Mouse (Mus musculus): ENCODE measurements around the gene Ddx20.

Ddx20 gene

DNA sequence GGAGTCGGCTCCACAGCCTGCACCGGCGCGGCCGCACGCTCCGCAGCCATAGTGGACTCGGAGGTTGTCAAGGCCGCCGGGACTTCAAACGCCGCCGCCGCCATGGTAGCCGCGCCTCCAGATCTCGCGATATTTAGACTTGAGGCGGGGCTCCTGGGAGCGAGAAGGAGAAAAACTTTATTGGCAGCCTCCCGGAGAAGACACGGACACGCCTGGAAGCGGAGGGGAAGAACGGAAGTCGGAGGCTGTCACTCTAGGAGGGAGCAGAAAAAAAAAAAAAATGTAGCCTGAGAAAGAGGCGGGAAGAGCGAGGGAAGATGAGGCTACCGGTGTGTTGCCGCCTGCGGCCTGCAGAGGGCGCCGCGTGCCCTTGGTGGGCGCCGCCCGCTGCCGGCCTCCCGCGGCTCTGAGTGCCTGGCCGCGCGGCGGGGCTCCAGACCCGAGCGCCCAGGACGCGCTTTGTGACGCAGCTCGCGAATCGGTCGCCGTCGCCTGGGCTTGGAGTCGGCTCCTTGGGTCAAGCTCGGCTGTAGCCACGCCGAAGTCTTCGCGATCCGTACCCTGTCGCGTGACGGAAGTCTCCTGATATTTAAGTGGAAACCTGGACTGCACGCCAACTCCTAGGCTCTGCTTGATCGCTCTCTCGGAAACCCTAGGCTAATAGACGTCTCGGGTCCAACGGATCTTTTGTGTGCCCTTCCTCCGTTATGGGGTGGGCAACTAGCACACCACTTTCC, at the start of gene Ddx20:
TSS of gene Ddx20 (minus strand) at position 251 of the 737 bp plus-strand sequence.
- DNase-seq (ENCODE audit: low read depth, low spot score): peak; percentile 93

DNA sequence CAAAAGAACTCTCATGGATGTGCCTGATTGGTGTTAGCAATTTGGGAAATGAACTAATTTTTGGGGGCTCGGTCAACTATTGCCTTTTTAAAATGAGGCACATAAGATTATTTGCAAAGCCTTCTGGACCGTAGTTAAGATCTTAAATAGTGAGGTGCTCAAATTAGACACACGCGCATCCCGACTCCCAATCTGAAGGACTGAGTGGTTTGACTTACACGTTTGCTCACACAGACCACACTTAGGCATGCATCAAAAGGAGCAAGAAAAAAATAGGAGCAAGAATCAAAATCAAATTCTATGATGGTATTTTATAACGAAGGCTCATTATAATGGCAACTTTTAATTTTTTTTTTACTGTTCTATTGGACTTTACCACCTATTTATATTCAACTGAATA, 49.7 kb upstream of the Ddx20 start:
- no peak for DNase-seq (ENCODE audit: low read depth, low spot score)

DNA sequence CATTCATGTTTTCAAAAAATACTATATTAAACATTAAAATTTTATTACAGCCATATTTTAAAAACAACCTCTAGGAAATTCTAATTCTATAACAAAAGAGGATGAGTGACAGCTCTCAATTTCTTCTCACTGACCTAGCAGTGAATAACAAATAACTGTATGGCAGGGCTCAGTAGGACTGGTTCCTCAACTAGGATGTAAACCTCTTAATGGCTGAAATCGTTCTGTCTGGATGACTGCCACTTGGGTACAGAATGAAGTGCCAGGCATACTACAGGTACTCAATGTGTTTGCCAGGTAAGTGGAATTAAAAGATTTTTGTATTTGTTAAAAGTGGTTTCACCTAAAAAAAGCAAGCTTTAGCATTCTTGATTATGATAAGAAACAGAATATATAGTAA, 48.8 kb upstream of the Ddx20 start:
- DNase-seq (ENCODE audit: low read depth, low spot score): no peak

DNA sequence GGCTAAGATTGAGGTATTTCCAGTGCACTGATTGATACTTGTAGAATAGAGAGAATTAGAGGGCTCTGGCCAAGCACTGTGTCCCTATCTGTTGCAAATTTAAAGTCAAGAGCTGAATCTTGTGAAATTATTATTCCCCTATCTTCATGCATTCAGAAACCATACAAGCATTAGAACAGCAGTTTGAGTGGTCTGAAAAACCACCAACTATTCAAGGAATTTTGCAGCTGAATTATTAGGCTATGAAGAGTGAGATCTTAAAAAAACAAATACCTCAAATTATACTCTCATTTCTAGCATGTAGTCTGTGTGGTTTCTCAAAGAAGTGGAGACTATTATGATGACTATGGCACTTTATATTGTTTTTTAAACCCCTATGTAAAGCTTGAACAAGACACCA, 47.9 kb upstream of the Ddx20 start:
- no peak for DNase-seq (ENCODE audit: low read depth, low spot score)

DNA sequence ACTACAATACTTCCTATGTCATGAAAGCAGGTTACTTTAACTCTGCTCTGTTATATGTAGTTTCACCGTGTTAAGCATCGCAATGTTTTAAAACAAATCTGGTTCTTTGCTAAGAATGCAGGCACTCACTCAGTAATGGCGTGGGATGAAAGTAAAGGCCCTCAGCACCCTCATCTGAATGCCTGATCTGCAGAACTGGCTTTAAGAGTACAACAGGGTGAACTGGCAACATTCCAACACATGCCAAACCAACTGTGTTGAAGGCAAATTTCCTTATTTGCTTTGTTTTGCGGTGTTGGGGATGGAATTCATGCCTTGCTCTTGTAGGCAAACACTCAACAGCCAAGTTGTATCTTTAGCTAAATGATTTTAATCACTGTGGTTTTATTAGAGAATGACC, 46.2 kb upstream of the Ddx20 start:
- DNase-seq (ENCODE audit: low read depth, low spot score): no peak

DNA sequence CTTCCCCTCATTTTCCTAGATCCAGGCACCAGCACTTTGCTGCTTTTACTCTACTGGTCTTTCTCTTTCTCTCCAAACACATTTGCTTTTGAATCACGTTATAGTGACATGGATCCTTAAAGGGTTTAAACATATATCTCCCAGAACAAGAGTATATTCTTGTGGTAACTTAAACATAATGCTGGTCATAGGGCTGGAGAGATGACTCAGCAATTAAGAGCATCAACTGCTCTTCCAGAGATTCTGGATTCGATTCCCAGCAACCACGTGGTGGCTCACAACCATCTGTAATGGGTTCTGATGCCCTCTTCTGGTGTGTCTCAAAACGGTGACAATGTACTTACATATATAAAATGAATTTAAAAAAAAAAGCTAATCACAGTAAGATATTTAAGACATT, 45.0 kb upstream of the Ddx20 start:
- no peak for DNase-seq (ENCODE audit: low read depth, low spot score)

DNA sequence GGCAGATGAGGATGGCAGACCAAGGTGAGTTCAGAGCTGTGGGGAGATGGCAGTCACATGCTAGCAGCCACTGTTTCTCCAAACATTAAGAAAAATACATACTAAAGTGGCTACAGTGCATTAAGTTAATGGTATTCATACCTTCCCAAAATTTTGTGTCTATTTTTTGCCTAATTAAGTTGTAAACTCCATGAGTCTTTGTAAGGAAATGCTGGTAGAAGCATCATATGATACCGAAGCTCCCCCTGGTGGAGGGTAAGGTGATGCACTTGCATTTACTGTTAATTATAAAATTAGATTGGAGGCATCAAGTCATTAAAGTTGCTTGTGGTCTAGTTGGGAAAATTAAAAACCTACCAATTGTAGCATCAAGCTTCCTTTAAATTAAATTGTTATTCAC, 38.7 kb upstream of the Ddx20 start:
- DNase-seq (ENCODE audit: low read depth, low spot score): peak; percentile 51

DNA sequence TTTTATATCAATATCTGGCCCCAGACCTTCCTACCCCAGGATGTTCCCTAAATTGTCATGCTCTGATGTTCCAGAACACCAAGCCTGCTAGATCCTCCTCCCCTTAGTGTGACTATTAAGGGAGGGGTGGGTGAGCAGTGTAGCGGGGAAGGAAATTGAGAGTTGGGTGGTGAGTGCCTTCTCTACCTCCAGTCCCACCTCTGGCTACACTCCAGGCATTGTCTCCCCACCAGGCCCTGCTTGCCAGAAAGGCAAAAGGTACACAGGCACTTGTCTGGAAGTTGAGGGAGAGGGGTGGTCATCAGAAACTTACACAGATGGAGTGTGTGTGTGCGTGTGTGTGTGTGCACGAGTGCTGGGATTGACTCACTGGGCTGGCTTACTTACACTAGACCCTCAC, 35.1 kb upstream of the Ddx20 start:
- DNase-seq (ENCODE audit: low read depth, low spot score): no peak

DNA sequence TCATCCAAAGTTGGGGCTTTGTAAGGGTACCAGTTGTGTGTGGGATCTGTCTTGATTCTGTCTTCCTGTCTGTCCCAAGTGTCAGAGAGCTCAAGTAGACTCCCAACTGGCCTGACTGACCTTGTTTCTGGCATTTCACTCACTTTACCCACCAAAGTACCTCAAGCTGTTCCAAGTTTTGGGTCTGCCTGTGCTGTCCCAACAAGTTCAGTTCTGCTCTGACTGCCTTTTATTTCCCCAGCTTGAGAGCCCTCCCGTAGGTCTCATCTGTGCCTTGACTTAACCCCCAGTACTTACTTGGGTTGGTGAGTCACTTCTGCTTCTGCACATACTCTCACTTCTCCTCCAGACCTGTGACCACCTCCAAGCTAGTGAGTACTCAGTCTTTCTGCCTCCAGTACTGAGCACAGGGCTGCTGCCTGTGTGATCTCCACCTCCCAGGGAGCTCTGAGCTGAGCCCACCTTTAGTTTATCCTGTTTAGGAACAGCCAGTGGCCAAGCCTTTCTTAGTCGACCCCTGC, 34.4 kb upstream of the Ddx20 start:
- no peak for DNase-seq (ENCODE audit: low read depth, low spot score)

DNA sequence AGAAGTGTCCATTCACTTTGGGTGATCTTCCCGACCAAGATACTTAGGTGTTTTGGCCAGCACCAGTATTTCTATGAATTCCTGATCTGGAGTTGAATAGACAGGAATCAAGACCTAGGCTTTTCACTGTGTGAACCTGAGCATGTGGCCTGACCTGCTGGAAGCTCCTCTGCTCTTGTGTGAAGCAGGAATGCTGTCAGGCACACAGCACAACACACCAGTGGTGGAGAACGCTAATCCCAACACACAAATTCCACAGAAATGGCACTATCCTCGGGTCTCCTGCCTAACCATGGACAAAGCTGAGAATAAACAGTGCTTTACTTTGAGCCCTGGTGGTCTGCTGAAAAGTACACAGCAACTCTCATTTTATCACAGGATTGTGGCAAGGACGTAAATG, 33.1 kb upstream of the Ddx20 start:
- no peak for DNase-seq (ENCODE audit: low read depth, low spot score)

DNA sequence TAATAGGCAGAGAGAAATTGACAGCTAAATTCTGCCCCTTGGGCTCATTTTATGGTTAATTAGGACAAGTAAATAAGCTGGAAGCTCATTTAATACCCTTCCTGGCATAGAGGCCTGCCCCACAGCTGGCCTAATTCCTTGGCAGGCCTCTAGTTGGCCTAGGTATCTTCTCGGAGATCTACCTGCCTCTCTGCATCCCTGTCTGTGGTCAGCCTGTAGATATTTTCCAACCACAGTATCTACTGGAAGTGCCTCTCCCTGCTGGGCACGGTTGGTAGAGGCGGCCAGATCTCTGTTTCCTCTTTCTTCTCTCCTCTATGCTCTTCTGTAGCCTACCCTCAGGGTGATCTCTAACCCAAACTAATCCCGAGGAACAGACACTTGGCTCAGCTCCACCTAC, 32.6 kb upstream of the Ddx20 start:
- no peak for DNase-seq (ENCODE audit: low read depth, low spot score)

DNA sequence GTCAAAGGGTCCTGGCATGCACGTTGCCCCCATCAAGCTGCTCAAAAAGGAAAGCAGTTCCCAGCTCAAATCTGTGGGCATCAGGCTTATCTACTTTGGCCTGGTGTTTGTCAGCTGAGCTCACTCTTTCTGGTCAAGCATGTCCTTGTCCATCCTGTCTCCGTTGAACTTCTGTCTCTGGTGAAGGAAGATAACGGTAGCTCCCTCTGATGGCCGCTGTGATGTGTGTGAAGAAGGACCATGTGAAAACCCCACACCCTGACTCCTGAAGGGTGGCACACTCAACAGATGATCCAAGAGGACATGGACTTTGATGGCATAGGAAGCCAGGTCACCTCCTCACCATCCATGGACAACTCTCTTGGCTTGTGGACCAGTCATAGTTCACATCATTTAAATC, 31.4 kb upstream of the Ddx20 start:
- no peak for DNase-seq (ENCODE audit: low read depth, low spot score)

DNA sequence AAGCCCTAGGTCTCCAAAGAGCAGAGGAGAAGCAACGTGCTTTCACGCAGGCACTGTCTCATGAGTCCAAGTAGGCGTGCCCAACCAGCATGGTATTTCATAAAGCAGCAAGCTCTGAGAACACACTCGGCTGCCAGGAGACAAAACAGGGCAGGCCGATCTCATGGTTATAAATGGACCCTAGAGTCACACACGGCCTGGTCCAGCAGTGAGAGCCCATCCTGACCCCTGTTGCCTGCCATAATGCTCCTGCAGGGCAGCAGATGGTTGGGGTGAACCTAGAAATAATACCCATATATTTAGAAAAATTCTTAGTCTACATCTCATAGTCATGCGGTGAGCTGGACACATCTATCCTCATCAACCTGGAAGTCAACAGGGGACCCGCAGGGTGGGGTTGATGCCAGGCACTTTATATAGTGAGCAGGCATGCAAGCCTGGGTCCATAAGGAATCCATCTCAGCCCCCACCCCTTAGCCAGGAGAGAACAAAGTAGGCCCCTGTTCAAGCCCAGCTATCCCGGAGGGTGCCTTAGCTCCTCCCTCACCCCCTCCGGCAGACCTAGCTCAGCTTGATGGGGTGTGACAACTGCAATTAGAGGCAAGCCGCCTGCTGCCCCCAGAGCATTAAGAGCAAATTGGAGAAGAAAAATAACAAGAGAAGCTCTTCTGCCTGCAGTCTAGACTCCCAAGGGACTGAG, 30.6 kb upstream of the Ddx20 start:
- DNase-seq (ENCODE audit: low read depth, low spot score): no peak

DNA sequence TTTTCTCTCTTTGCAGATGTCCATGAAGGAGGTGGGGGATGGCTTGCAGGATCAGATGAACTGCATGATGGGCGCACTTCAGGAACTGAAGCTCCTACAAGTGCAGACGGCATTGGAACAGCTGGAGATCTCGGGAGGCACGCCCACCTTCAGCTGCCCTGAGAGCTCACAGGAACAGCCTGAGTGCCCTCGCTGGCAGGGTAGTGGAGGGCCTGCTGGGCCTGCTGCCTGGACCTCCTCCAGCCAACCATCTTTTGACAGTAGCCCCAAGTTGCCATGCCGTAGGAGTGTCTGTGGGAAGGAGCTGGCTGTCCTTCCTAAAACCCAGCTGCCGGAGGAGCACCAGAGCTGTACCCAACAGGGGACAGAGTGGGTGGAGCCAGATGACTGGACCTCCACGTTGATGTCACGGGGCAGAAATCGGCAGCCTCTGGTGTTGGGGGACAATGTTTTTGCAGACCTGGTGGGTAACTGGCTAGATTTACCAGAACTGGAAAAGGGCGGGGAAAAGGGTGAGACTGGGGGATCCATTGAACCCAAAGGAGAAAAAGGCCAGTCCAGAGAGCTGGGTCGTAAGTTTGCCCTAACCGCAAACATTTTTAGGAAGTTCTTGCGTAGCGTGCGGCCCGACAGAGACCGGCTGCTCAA, 29.1 kb upstream of the Ddx20 start:
- DNase-seq (ENCODE audit: low read depth, low spot score): no peak

DNA sequence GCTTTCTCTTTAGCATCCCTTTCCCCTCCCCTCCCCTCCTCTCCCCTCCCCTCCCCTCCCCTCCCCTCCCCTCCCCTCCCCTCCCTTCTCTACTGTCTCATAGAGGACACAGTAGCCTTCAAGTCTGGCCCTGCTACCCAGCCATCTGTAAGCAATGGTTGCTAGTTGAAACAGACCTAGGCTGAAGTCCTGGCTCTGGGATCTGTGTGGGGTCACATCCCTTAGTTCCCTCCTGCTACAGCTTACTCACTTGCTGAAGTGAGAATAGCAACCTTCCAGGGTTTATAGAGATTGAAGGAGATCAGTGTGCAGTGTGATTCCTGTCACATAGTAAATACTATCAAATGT, 27.4 kb upstream of the Ddx20 start:
- DNase-seq (ENCODE audit: low read depth, low spot score): no peak

DNA sequence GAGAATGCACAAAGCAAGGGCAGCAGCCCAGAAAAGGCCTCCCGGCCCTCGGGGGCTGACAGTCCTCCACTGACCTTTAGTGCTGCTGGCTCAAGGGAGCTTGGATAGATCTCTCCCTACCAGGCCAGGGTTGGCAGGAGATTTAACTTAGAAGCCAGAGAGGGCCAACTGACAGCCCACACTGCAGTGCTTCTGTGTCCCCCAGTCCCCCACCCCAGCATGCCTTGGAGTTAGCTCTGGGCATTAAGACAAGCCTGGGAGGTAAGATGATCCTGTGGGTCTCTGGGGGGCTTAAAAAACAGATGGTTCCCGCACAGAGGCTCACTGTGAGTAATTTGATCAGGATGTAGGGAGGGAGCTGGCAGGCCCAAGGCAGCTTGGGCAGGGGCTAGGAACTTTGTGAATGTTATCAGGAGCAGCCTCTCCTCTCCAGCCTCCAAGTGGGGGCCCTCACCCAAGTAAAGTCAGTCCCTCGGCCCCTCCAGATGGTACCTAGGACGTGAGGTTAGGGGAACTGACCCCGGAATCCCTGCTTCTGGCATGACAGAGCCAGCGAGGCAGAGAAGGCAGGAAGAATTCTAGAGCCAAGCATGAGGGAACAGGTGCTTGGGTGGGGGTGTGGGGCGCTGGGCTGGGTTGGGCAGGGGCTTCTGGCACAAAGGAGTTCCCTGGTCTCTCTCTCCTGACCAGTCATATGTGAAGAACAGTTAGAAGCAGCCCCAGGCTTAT, 26.9 kb upstream of the Ddx20 start:
- no peak for DNase-seq (ENCODE audit: low read depth, low spot score)

DNA sequence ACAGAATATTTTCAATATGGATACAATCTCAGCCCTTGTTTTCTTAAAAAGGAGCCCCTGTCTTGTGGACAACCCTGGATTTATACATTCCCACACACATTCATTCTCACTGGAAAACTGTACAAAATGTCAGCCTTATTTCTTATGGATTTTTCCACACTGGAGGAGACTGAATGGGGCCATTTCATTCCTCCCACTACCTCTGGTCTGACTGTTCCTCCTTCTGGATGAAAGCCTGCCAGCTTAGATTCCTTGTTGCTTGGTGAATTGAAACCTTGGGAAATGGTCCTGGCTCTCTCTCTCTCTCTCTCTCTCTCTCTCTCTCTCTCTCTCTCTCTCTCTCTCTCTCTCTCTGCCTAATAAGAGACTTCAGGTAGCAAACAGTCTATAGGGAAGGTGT, 25.5 kb upstream of the Ddx20 start:
- no peak for DNase-seq (ENCODE audit: low read depth, low spot score)

DNA sequence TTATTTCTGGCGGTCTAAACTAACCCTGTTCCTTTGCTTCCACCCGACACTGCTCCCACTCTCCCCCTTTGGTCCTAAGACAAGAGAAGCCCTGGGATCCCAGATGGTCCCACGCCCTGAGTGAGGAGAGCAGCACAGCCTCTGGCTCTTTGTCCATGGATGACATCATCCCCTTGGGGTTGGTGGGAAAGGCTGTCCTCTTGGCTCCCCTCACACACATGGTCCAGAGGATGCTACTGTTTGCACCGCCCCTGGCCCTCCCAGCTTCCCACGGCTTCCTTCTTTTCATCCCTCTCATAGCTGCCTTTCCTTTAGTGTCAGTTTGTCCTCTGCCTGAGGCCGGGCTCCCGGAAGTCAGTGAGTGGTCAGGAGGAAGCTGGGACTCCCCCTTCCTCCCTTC, 24.4 kb upstream of the Ddx20 start:
- no peak for DNase-seq (ENCODE audit: low read depth, low spot score)

DNA sequence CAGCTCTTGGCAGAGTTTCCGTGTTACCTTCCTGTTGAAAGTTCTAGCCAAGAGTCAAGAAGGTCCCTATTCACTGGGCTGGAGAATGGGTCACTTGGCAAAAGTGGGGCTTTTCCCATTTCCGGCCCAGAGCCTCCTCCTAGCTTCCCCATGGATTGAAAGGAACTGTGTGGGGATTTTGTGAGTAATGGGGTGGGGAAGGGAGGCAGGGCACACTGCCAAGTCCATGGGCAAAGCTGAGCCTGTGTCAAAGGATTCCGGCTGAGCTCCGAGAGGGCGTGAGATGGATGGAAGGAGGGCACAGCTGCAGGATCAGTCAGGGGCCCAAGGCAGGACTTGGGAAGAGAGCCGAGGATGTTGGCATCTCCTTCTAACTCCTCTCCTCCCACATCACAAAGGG, 22.9 kb upstream of the Ddx20 start:
- no peak for DNase-seq (ENCODE audit: low read depth, low spot score)

DNA sequence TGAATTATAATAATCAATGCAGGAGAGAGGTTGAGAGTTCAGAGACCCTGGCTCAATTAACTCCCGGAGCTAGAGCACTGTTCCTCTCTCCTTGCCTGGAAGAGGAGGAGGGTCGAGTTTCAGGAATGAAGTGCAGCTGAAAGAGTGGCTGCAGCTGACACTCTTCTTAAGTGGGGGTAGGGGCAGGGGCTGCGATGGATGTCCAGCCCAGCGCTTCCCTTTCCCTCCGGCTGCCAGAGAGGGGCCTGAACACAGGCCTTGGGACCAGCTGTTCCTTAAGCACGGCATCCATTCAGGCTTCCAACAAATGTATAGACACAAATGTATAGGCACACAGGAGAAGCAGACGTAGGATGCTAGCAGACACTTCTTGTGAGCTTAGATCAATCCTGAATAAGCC, 20.2 kb upstream of the Ddx20 start:
- DNase-seq (ENCODE audit: low read depth, low spot score): no peak

DNA sequence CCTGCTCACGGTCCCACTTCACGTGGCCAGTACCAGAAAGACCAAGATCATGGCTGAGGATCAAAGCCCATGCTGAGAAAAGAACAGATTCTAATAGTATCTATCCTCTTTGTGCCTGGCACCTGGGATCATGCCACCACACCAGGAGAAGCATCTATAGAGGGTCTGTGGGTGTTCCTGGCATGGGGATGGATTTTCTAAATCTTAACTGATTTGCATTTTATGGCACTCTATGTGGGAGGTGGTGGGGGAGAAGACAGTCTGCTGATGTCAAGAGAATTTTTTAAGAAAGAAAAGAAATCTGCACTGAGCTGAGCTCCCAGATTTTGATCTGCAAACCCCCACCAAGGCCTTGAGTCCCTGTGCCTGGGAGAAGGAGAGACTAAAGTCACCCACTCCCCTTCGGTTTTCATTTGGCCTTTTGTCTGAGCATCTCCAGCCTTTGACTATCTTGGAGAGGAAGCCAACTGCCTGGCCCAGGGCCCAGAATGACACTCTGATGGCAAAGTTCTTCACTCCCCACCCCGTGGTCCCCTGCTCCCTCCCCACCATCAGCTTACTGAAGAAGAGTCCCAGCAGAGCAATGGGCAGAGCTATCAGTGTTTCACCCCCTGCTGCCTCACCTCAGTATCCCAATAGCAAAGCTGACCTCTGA, 19.1 kb upstream of the Ddx20 start:
- DNase-seq (ENCODE audit: low read depth, low spot score): no peak

DNA sequence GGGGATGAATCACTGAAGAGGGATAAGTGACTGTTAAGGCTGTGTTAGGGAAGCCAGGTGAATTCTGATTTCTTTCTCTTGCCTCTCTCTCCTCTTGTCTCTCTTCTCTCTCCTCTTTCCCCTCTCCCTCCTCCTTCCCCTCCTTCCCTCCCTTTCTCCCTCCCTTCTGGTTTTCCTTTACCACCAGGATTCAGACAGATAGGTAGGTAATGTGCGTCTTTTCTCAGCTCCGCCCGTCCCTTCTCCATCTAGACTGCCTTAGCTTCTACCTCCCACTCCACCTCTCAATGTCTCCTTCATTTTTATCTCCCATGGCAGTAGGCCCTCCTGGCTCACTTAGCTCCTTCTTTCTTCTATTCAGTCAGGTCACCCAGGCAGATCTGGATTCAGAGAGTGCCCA, 18.2 kb upstream of the Ddx20 start:
- no peak for DNase-seq (ENCODE audit: low read depth, low spot score)
